Mouse (Mus musculus): ENCODE data around the gene Grin2b.
"Not testable (repeated sequence)": the region's sequence is repeated elsewhere in the genome, so short reads cannot be mapped to it uniquely, and the experiment has no call there.

The Grin2b gene

GRCm38 (mm10) chr6:135798202-135798992 is 374.9 kb downstream of the Grin2b start:
- no peak for DNase-seq (ENCODE audit: low spot score in 2 of 2)

GRCm38 (mm10) chr6:135797371-135798033 is 375.8 kb downstream of the Grin2b start:
- DNase-seq (ENCODE audit: low spot score in 2 of 2) = no peak

- no peak for DNase-seq (ENCODE audit: low spot score in 2 of 2)
These were observed 376.4 kb downstream of the Grin2b start for GRCm38 (mm10) chr6:135796911-135797310.

GRCm38 (mm10) chr6:135791412-135791811 is 381.9 kb downstream of the Grin2b start:
- no peak for DNase-seq (ENCODE audit: low spot score in 2 of 2)

- DNase-seq (ENCODE audit: low spot score in 2 of 2) = no peak
These were observed 383.6 kb downstream of the Grin2b start for GRCm38 (mm10) chr6:135789603-135790170.

- DNase-seq (ENCODE audit: low spot score in 2 of 2) = no peak
These were observed 398.6 kb downstream of the Grin2b start for GRCm38 (mm10) chr6:135774670-135775069.

- no peak for DNase-seq (ENCODE audit: low spot score in 2 of 2)
These were observed 405.7 kb downstream of the Grin2b start for GRCm38 (mm10) chr6:135767572-135767971.

- no peak for DNase-seq (ENCODE audit: low spot score in 2 of 2)
These were observed 414.6 kb downstream of the Grin2b start for GRCm38 (mm10) chr6:135758735-135759134.

- no peak for DNase-seq (ENCODE audit: low spot score in 2 of 2)
These were observed 417.2 kb downstream of the Grin2b start for GRCm38 (mm10) chr6:135756075-135756474.

- DNase-seq (ENCODE audit: low spot score in 2 of 2) = no peak
These were observed 424.8 kb downstream of the Grin2b start for GRCm38 (mm10) chr6:135748412-135749076.

- no peak for DNase-seq (ENCODE audit: low spot score in 2 of 2)
These were observed 427.7 kb downstream of the Grin2b start for GRCm38 (mm10) chr6:135745606-135746005.

- no peak for DNase-seq (ENCODE audit: low spot score in 2 of 2)
These were observed 439.0 kb downstream of the Grin2b start for GRCm38 (mm10) chr6:135734227-135734732.

GRCm38 (mm10) chr6:135727106-135727505 is 446.2 kb downstream of the Grin2b start:
- DNase-seq (ENCODE audit: low spot score in 2 of 2) = no peak

- DNase-seq (ENCODE audit: low spot score in 2 of 2) = no peak
These were observed 451.6 kb downstream of the Grin2b start for GRCm38 (mm10) chr6:135721706-135722105.

- DNase-seq (ENCODE audit: low spot score in 2 of 2) = no peak
These were observed 458.4 kb downstream of the Grin2b start for GRCm38 (mm10) chr6:135714906-135715305.

GRCm38 (mm10) chr6:135714236-135714635 is 459.1 kb downstream of the Grin2b start:
- no peak for DNase-seq (ENCODE audit: low spot score in 2 of 2)

- no peak for DNase-seq (ENCODE audit: low spot score in 2 of 2)
These were observed 459.6 kb downstream of the Grin2b start for GRCm38 (mm10) chr6:135713716-135714115.

- not testable (repeated sequence) for DNase-seq (ENCODE audit: low spot score in 2 of 2)
These were observed 466.3 kb downstream of the Grin2b start for GRCm38 (mm10) chr6:135706850-135707522.

GRCm38 (mm10) chr6:135703655-135704054 is 469.7 kb downstream of the Grin2b start:
- DNase-seq (ENCODE audit: low spot score in 2 of 2) = no peak

- no peak for DNase-seq (ENCODE audit: low spot score in 2 of 2)
These were observed 471.9 kb downstream of the Grin2b start for GRCm38 (mm10) chr6:135701361-135701760.

- no peak for DNase-seq (ENCODE audit: low spot score in 2 of 2)
These were observed 472.5 kb downstream of the Grin2b start for GRCm38 (mm10) chr6:135700717-135701345.

Data from thymus, postnatal 10 days (tissue).